Mouse (Mus musculus) lung, postnatal 0 days (tissue): ENCODE data around the gene Dst.

ENCODE experiments used
- CTCF ChIP-seq: IDR thresholded peaks from 2 replicates; pipeline ENCODE4 v1.5.1; 2016; ENCODE audit warnings: antibody characterized with exemption, mild to moderate bottlenecking
- EP300 ChIP-seq: IDR thresholded peaks from 2 replicates; pipeline ENCODE4 v1.6.1; 2016; ENCODE audit warnings: antibody characterized with exemption, mild to moderate bottlenecking, control low read depth

DNA sequence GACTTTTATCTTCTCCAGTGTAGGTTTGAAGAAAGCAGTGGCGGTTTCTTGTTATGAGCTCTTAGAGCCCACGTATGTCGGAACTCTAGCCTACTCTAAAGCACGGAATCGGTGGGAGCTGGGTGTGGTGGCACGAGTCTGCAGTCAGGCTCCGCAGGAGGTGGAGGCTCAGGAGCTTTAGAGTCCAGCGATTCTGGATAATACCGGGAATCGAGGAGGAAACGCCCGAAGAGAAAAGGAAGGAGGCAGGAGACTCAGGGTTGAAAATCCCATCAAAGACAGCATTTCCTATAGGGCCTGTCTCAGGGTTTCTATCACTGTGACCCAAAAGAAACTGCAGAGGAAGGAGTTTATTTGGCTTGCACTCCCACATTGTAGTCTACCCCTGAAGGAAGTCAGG is 151.2 kb downstream of the Dst start:
- no peak for TF ChIP-seq CTCF
- TF ChIP-seq EP300, result no peak
